Mouse (Mus musculus) macrophage (primary cell): ENCODE data around the gene Ppp1r13l. TPM values are rescaled to one million over a fixed set of nuclear protein-coding genes. Genes with fewer than 3 reads are reported as not detected.

Experiments
- H3K27ac ChIP-seq: fragments of 350-480 bp; formaldehyde crosslinking; 2 replicates; pipeline ENCODE4 v1.9.0; 2021
- H3K36me3 ChIP-seq: fragments of 350-480 bp; formaldehyde crosslinking; 2 replicates; pipeline ENCODE4 v1.9.0; 2021; ENCODE audit errors: inconsistent target
- H3K4me3 ChIP-seq: fragments of 350-480 bp; formaldehyde crosslinking; 2 replicates; pipeline ENCODE4 v1.9.0; 2021; ENCODE audit errors: inconsistent target
- H3K79me2 ChIP-seq: fragments of 350-480 bp; formaldehyde crosslinking; 2 replicates; pipeline ENCODE4 v1.9.0; 2021; ENCODE audit errors: inconsistent target
- WGBS: methylation state at CpG from one replicate; pipeline ENCODE4 v1.1.7; 2026; ENCODE audit warnings: inconsistent platforms; ENCODE audit not compliant: missing documents; 5-methylcytosine and 5-hydroxymethylcytosine counted together
- polyA plus RNA-seq: library from polyadenylated mRNA; stranded (reverse); fragments of 250-400 nt; gene quantifications from 3 replicates; pipeline ENCODE4 v1.2.4, GENCODE M21; 2018; ENCODE audit warnings: inconsistent platforms
- total RNA-seq, 78 experiments: library from RNA; depleted of rRNA; stranded (reverse); fragments of 250-400 nt; gene quantifications; 1 replicate in 9 of 78; 2 replicates in 24 of 78; 3 replicates in 43 of 78; 4 replicates in 2 of 78; pipeline ENCODE4 v1.2.4; 2018; ENCODE audit warnings: inconsistent platforms in 56 of 78

The Ppp1r13l gene
- 10 to 100 TPM in 1 of 26 experiments, 1 to 10 TPM in 15, under 1 TPM in 9, not detected in 1; 0.38 to 11.8 (median 1.6) TPM for total RNA-seq (2018; cell fraction: chromatin; rRNA removed)
- total RNA-seq (2018; cell fraction: cytosol; rRNA removed): 1 to 10 TPM in 22 of 26 experiments, under 1 TPM in 4; 0.62 to 8.1 (median 2.5) TPM
- total RNA-seq (2018; cell fraction: nucleus; rRNA removed): 1 to 10 TPM in 20 of 26 experiments, under 1 TPM in 6; 0.27 to 8.9 (median 2.2) TPM
- 2.8 to 2.9 TPM (median 2.8 TPM) in 3 replicates for polyA plus RNA-seq

DNA sequence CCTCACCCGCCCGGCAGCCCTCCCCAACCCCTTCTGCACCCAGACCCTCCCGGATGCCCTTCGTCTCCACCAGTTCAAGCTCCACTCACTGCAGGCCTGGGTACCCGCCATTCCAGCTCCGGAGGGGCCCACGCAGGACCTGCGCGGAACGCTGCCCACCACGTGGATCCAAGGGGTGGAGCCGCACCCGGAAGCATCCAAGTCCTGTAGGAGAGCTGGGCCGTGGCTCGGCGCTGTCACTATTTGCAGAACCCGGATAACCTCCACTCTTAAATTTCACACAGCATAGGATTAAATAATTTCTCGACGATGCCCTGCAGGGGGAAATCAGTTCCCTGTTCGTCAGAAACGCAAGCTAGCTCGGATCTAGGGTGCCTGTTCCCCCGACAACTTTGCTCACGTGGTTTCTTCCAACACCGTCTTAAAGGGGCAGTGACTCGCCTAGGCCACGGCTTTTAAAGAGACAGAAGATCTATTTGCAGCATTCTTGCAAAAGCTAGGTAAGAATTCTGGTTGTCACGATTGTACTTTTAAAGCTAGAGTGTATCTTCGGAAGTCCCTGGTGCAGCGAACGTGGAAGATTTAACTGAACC lies at the start of gene Ppp1r13l, which contains the start of gene Cd3eap:
Ppp1r13l (plus strand) TSS at position 451 of the 593 bp plus-strand sequence.
Cd3eap (minus strand) TSS at position 185 of the 593 bp plus-strand sequence.
- no peaks in the 10 kb centered on the region for H3K79me2 ChIP-seq
- H3K36me3 ChIP-seq: peaks cover 8% of the 10 kb centered on the region; the same call in 1 of the 2 replicates
- peak within 1 kb of the TSS; percentile 85 for H3K27ac ChIP-seq
- H3K4me3 ChIP-seq: peak within 1 kb of the TSS; percentile 70
- WGBS: 0% methylated on average over 31 of the region's 31 CpGs

- no peaks in the 10 kb centered on the region for H3K36me3 ChIP-seq
- H3K27ac ChIP-seq: no peak within 1 kb of the TSS
- 1% methylated on average over 42 of the region's 49 CpGs for WGBS
- no peaks in the 10 kb centered on the region for H3K79me2 ChIP-seq
- H3K4me3 ChIP-seq: peak within 1 kb of the TSS; percentile 63
Observed at GRCm38 (mm10) chr7:19309884-19310641, 49.5 kb upstream of the Ppp1r13l start, which contains the start of gene Fosb. Gene Fosb, minus strand, starts transcription at chr7:19310051.

GRCm38 (mm10) chr7:19311991-19312390 lies 47.6 kb upstream of the Ppp1r13l start:
- no peak overlapping the region for H3K4me3 ChIP-seq
- H3K27ac ChIP-seq: no peak overlapping the region
- no peaks in the 10 kb centered on the region for H3K36me3 ChIP-seq
- no peaks in the 10 kb centered on the region for H3K79me2 ChIP-seq
- 82% methylated on average over 4 of the region's 4 CpGs for WGBS

- Histone ChIP-seq H3K4me3 (no peak overlapping the region), H3K36me3 (no peaks in the 10 kb centered on the region), H3K79me2 (no peaks in the 10 kb centered on the region), H3K27ac (no peak overlapping the region)
- WGBS: 97% methylated on average over 5 of the region's 5 CpGs
Observed at GRCm38 (mm10) chr7:19314033-19314432, 45.5 kb upstream of the Ppp1r13l start.

- Histone ChIP-seq H3K27ac (peak overlapping the region; percentile 90), H3K79me2 (no peaks in the 10 kb centered on the region), H3K4me3 (no peak overlapping the region), H3K36me3 (no peaks in the 10 kb centered on the region)
- WGBS: 8% methylated on average over 14 of the region's 14 CpGs
Observed at GRCm38 (mm10) chr7:19316451-19317161, 42.9 kb upstream of the Ppp1r13l start.

- Histone ChIP-seq H3K79me2 (no peaks in the 10 kb centered on the region), H3K27ac (peak overlapping the region; percentile 73), H3K4me3 (no peak overlapping the region), H3K36me3 (no peaks in the 10 kb centered on the region)
- WGBS: 81% methylated on average over 2 of the region's 2 CpGs
Observed at GRCm38 (mm10) chr7:19318201-19318600, 41.3 kb upstream of the Ppp1r13l start.

DNA sequence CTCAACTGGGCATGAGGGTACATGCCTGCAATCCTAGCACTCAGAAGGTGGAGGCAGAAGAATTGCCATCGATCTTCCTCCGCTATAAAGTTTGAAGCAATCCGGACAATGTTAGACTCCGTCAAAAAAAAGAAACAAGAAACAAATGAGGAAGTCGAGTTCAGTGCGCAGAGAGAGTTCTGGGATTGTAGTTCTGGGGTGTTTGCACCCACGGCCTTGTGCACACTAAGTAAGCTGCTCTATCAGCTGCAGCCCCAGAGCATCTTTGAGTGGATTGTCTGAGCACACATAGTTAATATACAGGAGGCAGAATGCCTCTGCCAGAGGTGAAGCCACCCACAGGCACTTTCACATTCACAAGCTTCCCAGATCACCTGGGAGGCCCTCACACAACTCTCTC lies 40.9 kb upstream of the Ppp1r13l start:
- peak overlapping the region; percentile 73 for H3K27ac ChIP-seq

GRCm38 (mm10) chr7:19319458-19319857 lies 40.1 kb upstream of the Ppp1r13l start:
- WGBS: 69% methylated on average over 8 of the region's 9 CpGs
- H3K27ac ChIP-seq: peak overlapping the region; percentile 22
- no peaks in the 10 kb centered on the region for H3K36me3 ChIP-seq
- no peak overlapping the region for H3K4me3 ChIP-seq
- no peaks in the 10 kb centered on the region for H3K79me2 ChIP-seq

More for the DNA sequence above, 40.9 kb upstream of the Ppp1r13l start:
- Histone ChIP-seq H3K36me3 (no peaks in the 10 kb centered on the region), H3K79me2 (no peaks in the 10 kb centered on the region), H3K4me3 (no peak overlapping the region)
- WGBS: 4% methylated on average over 7 of the region's 7 CpGs

GRCm38 (mm10) chr7:19319906-19320305 lies 39.6 kb upstream of the Ppp1r13l start:
- H3K4me3 ChIP-seq: no peak overlapping the region; the same call in 1 of the 2 replicates
- peak overlapping the region; percentile 22 for H3K27ac ChIP-seq
- H3K79me2 ChIP-seq: no peaks in the 10 kb centered on the region
- H3K36me3 ChIP-seq: no peaks in the 10 kb centered on the region
- WGBS: 3% methylated on average over 37 of the region's 41 CpGs

GRCm38 (mm10) chr7:19320637-19321036 lies 38.9 kb upstream of the Ppp1r13l start:
- WGBS: 57% methylated on average over 7 of the region's 7 CpGs
- no peaks in the 10 kb centered on the region for H3K79me2 ChIP-seq
- H3K27ac ChIP-seq: no peak overlapping the region
- H3K36me3 ChIP-seq: no peaks in the 10 kb centered on the region
- H3K4me3 ChIP-seq: no peak overlapping the region

GRCm38 (mm10) chr7:19321464-19321863 lies 38.1 kb upstream of the Ppp1r13l start:
- 9% methylated on average over 5 of the region's 5 CpGs for WGBS
- H3K79me2 ChIP-seq: no peaks in the 10 kb centered on the region
- H3K36me3 ChIP-seq: no peaks in the 10 kb centered on the region
- no peak overlapping the region for H3K4me3 ChIP-seq
- no peak overlapping the region for H3K27ac ChIP-seq

DNA sequence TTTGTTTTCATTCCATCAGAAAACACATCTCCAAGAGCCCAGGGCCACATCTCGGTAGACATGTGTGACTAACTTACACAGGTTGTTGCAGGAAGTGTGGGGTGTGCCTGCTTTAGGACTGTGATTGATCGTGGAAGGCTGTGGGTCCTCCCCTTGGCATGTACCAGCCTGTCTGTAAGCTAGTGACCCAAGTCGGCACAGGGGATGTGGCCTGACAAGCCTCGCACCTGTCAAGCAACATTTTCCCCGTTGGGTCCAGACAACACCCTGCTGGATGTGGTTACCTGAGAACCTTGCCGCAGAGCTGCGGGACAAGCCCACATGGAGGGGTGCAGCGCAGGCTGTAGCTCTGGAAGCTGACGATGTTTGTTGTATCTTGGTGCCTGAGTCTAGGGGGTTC lies 37.1 kb upstream of the Ppp1r13l start:
- Histone ChIP-seq H3K4me3 (no peak overlapping the region), H3K27ac (no peak overlapping the region), H3K36me3 (no peaks in the 10 kb centered on the region), H3K79me2 (no peaks in the 10 kb centered on the region)
- WGBS: 81% methylated on average over 9 of the region's 9 CpGs

- H3K79me2 ChIP-seq: no peaks in the 10 kb centered on the region
- no peaks in the 10 kb centered on the region for H3K36me3 ChIP-seq
- H3K4me3 ChIP-seq: no peak overlapping the region
- WGBS: 96% methylated on average over 11 of the region's 11 CpGs
- no peak overlapping the region for H3K27ac ChIP-seq
Observed at GRCm38 (mm10) chr7:19324221-19324620, 35.3 kb upstream of the Ppp1r13l start.
